Mouse (Mus musculus) olfactory bulb, adult 2 months (tissue): Measurements from ENCODE around the gene Epdr1.

Source experiments
- CTCF ChIP-seq: fragments of 200-500 bp; IDR thresholded peaks from 2 replicates; pipeline ENCODE4 v1.5.1; 2012; ENCODE audit warnings: low read depth, mild to moderate bottlenecking, low read length, moderate library complexity; ENCODE audit not compliant: insufficient read depth
- POLR2A ChIP-seq: fragments of 200-500 bp; IDR thresholded peaks from 2 replicates; pipeline ENCODE4 v1.6.1; 2012; ENCODE audit warnings: mild to moderate bottlenecking, low read depth, low read length, moderate library complexity; ENCODE audit not compliant: insufficient read depth

GRCm38 (mm10) chr13:19608120-19608519 is 11.6 kb downstream of the Epdr1 start:
- no peak for TF ChIP-seq CTCF
- no peak for TF ChIP-seq POLR2A
